Mouse (Mus musculus) E14TG2a.4 (cell line): Measurements from ENCODE around the gene Nr1i3.

Source experiments
- CTCF ChIP-seq: conservative IDR thresholded peaks from 2 replicates; pipeline ENCODE4 v1.5.1; 2014; ENCODE audit warnings: low read length
- NANOG ChIP-seq: IDR thresholded peaks from 2 replicates; pipeline ENCODE4 v1.6.1; 2014; ENCODE audit warnings: borderline replicate concordance, low read length, mixed read lengths

GRCm38 (mm10) chr1:171262594-171263130, 48.9 kb downstream of the Nr1i3 start:
- TF ChIP-seq CTCF (no peak), NANOG (no peak)
